Mouse (Mus musculus): ENCODE measurements around the gene Elof1. TPM values are rescaled to one million over a fixed set of nuclear protein-coding genes. Genes with fewer than 3 reads are reported as not detected.
A peak's percentile ranks its signal among the peaks of the same experiment; 100 is the strongest.

Gene Elof1
- not detected in 2 replicates for polyA plus RNA-seq (2012; ENCODE audit: insufficient read depth, insufficient read length, low replicate concordance, missing spikeins)

DNA sequence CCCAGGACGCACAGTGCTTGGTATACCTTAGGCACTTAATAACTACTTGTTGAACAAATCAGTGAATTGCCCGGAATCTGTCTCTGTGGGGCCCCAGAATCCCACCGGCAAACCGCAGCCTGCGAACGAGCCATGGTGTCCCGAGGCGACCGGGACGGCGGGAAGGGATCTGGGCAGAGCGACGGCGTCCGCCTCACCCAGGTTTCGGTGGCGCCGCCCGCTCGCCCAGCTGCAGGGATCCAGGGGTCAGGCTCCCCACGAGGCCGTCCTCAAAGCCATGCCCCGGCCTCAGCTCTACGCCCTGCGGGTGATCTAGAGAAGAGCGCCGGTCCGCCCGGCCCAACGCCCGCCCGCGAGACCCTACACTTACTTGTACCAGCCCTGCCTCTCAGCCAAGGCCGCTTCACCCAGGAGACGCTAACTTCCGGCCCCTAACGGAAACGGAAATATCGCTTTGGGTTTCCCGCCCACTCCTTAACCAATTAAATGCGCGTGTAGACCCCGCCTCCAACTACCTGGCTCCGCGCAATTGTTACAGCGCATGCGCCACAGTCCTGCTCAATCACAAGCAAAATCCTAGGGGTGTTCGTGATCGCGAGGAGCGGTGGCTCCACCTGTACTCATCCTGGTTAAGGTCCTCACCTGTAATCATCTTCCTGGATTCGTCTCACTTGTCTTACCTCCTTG lies at the start of gene Elof1:
Gene Elof1 (minus strand): TSS at position 433 of the 687 bp plus-strand sequence.
- WGBS: under 1% methylated on average over 52 of the region's 52 CpGs
- H3K4me1 ChIP-seq (ENCODE audit: control insufficient read depth, insufficient read depth, low read length): peaks cover 9% of the 10 kb centered on the region
- peak within 1 kb of the TSS; percentile 75 for H3K4me3 ChIP-seq (ENCODE audit: insufficient read depth, low read depth, low read length)
- 0 out of 2 replicates have a peak within 1 kb of the TSS, but pooled peaks have one; percentile 11 for H3K27ac ChIP-seq (ENCODE audit: insufficient read depth, low read depth, low read length)
- TF ChIP-seq POLR2A (IDR thresholded peaks at IDR 0.05; ENCODE audit: insufficient read depth, low read depth, low read length) (peak; percentile 63; the same call in 1 of the 2 replicates), CTCF (IDR thresholded peaks at IDR 0.05; ENCODE audit: insufficient read depth, low read depth, low read length) (no peak)

DNA sequence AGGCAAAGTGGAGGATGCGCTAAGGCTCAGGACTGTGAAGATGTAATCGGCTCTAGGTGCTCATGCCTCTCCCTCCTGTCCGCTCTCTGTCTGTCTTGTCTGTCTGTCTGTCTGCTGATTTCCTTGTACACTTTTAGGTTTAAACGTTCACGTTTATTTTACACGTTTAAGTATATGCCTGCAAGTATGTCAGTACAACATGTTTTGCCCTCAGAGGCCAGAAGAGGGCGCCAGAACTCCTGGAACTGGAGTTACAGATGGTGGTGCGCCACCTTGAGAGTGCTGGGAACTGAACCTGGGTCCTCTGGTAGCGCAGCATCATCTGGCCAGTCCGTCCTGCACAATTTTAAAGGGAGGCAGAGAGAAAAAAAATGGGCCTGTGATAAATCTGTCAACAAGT lies 49.7 kb upstream of the Elof1 start:
- no peaks in the 10 kb centered on the region for H3K4me1 ChIP-seq (ENCODE audit: control insufficient read depth, insufficient read depth, low read length)
- no peak overlapping the region for H3K27ac ChIP-seq (ENCODE audit: insufficient read depth, low read depth, low read length)
- no peak overlapping the region for H3K4me3 ChIP-seq (ENCODE audit: insufficient read depth, low read depth, low read length)
- no peak for TF ChIP-seq POLR2A (IDR thresholded peaks at IDR 0.05; ENCODE audit: insufficient read depth, low read depth, low read length)
- no peak for TF ChIP-seq CTCF (IDR thresholded peaks at IDR 0.05; ENCODE audit: insufficient read depth, low read depth, low read length)
- 92% methylated on average over 10 of the region's 10 CpGs for WGBS

DNA sequence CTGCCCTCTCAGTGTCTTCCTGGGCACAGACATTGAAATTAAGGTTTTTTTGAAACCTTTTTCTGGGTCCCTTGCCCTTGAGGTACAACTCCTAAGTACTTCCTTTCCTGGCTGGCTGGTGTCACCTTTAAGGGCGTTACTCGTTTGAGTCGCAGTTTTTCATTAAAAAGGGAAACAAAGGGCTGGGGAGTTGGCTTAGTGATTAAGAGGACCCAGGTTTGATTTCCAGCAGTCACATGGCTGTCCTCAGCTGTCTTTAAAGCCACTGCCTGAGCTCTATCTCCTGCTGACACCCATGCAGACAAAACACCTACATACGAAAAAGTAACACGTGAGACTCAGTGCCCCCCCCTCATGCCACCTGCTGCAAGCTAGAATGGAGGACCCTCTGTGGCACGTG lies 49.0 kb upstream of the Elof1 start:
- TF ChIP-seq CTCF (IDR thresholded peaks at IDR 0.05; ENCODE audit: insufficient read depth, low read depth, low read length): no peak
- no peak for TF ChIP-seq POLR2A (IDR thresholded peaks at IDR 0.05; ENCODE audit: insufficient read depth, low read depth, low read length)
- WGBS: 58% methylated on average over 6 of the region's 6 CpGs

DNA sequence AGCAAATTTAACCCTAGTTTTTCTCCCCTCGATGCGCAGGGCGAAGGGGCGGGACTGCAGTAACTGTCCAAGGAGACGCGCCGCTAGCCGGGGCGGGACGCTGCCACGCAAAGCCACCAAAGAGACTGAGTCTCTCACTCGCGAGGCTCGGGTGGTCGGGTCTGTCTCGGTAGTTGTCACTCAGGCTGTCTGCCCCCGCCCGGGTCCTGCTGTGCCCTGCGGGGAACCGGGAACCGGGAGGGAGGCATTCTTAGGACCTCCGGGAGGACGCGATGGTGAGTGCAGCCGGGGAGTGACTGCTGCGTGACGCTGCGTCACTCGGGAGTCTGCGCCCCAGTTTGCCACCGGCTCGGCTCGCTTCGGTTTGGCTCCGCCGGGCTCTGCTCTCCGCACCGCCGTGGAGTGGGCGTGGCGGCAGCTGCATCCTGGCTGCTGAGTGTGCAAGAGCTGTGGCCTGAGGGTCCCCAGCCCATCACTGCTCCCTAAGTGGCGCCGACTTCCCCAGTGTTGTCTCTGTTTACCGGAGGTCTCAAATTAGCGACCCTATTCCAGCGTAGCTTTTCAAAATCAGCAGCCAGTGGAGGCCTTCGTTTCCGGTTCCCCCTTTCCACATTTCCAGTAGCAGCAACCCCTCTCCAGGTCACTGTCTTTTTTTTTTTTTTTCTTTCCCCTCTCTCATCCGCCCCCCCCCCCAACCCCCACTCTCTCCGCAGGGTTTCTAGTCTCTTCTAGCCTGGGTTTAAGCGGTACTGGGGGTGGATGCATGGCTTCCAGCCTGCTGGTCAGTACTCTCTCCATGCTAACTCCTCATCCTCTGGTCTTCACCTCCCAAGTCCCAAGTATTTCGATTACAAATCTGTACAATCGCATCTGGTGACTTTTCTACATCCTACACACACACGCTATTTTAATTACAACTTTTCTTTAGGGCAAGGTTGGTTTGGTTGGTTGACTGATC lies 48.0 kb upstream of the Elof1 start:
- Histone ChIP-seq H3K27ac (ENCODE audit: insufficient read depth, low read depth, low read length) (0 out of 2 replicates have a peak overlapping the region, but pooled peaks have one; percentile 7), H3K4me3 (ENCODE audit: insufficient read depth, low read depth, low read length) (peak overlapping the region; percentile 55), H3K4me1 (ENCODE audit: control insufficient read depth, insufficient read depth, low read length) (no peaks in the 10 kb centered on the region)
- WGBS: 2% methylated on average over 54 of the region's 54 CpGs
- TF ChIP-seq POLR2A (IDR thresholded peaks at IDR 0.05; ENCODE audit: insufficient read depth, low read depth, low read length) (peak; percentile 65), CTCF (IDR thresholded peaks at IDR 0.05; ENCODE audit: insufficient read depth, low read depth, low read length) (no peak)

More for the DNA sequence above, 49.0 kb upstream of the Elof1 start:
- Histone ChIP-seq H3K4me1 (ENCODE audit: control insufficient read depth, insufficient read depth, low read length) (no peaks in the 10 kb centered on the region), H3K4me3 (ENCODE audit: insufficient read depth, low read depth, low read length) (no peak overlapping the region), H3K27ac (ENCODE audit: insufficient read depth, low read depth, low read length) (no peak overlapping the region)

DNA sequence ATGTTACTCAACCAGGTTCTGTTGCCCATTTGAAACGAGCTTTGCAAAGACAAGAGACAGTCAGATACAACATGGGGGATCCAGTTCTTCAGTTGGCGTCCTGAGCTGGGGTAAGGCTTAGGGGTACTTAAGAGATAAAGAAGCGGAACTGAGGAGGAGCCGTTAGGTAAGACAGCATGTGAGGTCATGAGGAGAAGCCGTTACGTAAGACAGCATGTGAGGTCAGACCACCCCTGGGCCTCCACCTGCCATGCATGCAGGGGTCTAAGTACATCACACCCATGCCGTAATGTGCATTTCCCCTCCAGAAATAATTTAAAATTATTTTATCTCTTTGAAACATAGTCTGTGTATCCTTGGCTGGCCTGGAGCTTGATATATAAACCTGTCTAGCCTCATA lies 45.9 kb upstream of the Elof1 start:
- H3K4me1 ChIP-seq (ENCODE audit: control insufficient read depth, insufficient read depth, low read length): peaks cover 2% of the 10 kb centered on the region
- H3K27ac ChIP-seq (ENCODE audit: insufficient read depth, low read depth, low read length): no peak overlapping the region
- TF ChIP-seq CTCF (IDR thresholded peaks at IDR 0.05; ENCODE audit: insufficient read depth, low read depth, low read length) (no peak), POLR2A (IDR thresholded peaks at IDR 0.05; ENCODE audit: insufficient read depth, low read depth, low read length) (no peak)
- H3K4me3 ChIP-seq (ENCODE audit: insufficient read depth, low read depth, low read length): no peak overlapping the region
- WGBS: 95% methylated on average over 7 of the region's 7 CpGs

DNA sequence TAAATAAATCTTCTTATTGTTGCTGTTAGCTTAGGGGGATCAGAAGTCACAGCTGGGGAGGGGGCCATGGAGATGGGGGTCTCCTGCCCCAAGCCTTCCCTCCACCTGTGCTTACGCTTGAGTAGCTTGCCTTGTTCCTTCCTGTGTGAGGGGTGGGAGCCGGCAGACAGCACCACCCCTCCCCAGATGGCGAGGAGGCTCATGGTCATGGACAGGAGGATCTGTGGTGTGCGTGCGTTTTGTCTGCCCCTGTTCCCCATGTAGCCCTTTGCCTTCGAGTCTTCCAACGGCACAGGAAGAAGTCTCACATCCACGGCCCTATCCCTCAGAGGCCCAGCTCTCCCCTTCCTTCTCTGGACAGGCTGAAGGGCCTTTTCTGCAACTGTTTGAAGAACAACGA lies 45.3 kb upstream of the Elof1 start:
- no peak overlapping the region for H3K27ac ChIP-seq (ENCODE audit: insufficient read depth, low read depth, low read length)
- H3K4me3 ChIP-seq (ENCODE audit: insufficient read depth, low read depth, low read length): no peak overlapping the region
- TF ChIP-seq POLR2A (IDR thresholded peaks at IDR 0.05; ENCODE audit: insufficient read depth, low read depth, low read length): no peak
- no peak for TF ChIP-seq CTCF (IDR thresholded peaks at IDR 0.05; ENCODE audit: insufficient read depth, low read depth, low read length)
- peaks cover 8% of the 10 kb centered on the region for H3K4me1 ChIP-seq (ENCODE audit: control insufficient read depth, insufficient read depth, low read length)
- WGBS: 87% methylated on average over 9 of the region's 9 CpGs

DNA sequence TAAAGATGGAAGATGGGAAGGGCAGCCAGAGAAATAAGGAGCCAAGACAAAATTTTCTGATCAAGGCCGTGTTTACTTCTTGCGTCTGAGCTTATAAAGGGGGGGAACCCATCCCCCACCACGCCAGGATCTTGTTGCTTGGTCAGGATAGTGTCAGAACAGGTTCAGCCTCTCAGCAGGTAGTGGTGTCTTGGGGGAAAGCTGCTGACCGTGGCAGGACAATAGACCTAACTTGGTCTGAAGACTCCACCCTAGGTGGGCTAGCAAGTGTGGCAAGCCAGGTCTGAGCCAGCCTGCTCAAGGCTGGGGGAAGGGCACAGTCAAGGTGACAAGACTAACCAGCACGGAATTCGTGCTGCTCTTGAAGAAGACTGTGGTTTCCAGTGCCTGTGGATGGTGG lies 44.3 kb upstream of the Elof1 start:
- Histone ChIP-seq H3K4me3 (ENCODE audit: insufficient read depth, low read depth, low read length) (no peak overlapping the region), H3K27ac (ENCODE audit: insufficient read depth, low read depth, low read length) (no peak overlapping the region), H3K4me1 (ENCODE audit: control insufficient read depth, insufficient read depth, low read length) (peaks cover 8% of the 10 kb centered on the region)
- TF ChIP-seq POLR2A (IDR thresholded peaks at IDR 0.05; ENCODE audit: insufficient read depth, low read depth, low read length) (no peak), CTCF (IDR thresholded peaks at IDR 0.05; ENCODE audit: insufficient read depth, low read depth, low read length) (no peak)
- WGBS: 47% methylated on average over 6 of the region's 6 CpGs

DNA sequence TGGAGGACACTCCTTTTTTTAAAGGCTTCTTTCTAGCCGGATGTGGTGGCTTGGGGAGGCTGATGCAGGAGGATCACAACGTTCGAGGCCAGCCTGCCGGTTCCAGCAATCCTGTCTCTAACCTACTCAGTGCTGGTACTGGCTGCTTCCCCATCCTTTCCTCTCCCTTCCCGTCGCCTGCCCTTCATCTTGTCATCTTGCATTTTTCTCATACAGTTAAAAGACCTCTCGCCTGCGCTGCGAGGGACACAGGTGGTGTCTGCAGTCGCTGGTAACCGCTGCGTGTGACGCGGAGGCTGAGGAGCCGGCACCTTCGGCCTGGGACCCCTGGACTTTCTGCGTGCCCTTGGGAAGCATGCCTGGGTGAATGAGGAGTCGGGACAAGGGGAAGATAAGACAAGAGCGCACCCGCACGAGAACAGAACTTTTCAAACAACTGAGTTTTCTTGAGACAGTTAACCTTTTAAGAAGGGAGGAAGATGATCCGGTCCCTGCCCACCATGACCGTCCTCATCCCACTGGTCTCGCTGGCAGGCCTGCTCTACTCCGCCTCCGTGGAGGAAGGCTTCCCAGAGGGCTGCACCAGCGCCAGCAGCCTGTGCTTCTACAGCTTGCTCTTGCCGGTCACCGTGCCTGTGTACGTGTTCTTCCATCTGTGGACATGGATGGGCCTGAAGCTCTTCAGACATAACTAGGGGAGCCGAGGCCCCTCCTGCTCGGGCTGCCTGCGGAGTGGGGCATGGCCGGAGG lies 40.7 kb upstream of the Elof1 start:
- Histone ChIP-seq H3K4me1 (ENCODE audit: control insufficient read depth, insufficient read depth, low read length) (peaks cover 11% of the 10 kb centered on the region), H3K4me3 (ENCODE audit: insufficient read depth, low read depth, low read length) (peak overlapping the region; percentile 94), H3K27ac (ENCODE audit: insufficient read depth, low read depth, low read length) (no peak overlapping the region)
- 67% methylated on average over 34 of the region's 34 CpGs for WGBS
- TF ChIP-seq CTCF (IDR thresholded peaks at IDR 0.05; ENCODE audit: insufficient read depth, low read depth, low read length): no peak
- TF ChIP-seq POLR2A (IDR thresholded peaks at IDR 0.05; ENCODE audit: insufficient read depth, low read depth, low read length): no peak
